Mouse (Mus musculus): ENCODE measurements around the gene Magi2. TPM values are rescaled to one million over a fixed set of nuclear protein-coding genes. Genes with fewer than 3 reads are reported as not detected.
"Not testable (repeated sequence)": the region's sequence is repeated elsewhere in the genome, so short reads cannot be mapped to it uniquely, and the experiment has no call there.

The Magi2 gene
- total RNA-seq (2015) (0.22 and 0.91 TPM in 2 replicates), total RNA-seq (2017) (0.08 and 0.27 TPM in 2 replicates)

DNA sequence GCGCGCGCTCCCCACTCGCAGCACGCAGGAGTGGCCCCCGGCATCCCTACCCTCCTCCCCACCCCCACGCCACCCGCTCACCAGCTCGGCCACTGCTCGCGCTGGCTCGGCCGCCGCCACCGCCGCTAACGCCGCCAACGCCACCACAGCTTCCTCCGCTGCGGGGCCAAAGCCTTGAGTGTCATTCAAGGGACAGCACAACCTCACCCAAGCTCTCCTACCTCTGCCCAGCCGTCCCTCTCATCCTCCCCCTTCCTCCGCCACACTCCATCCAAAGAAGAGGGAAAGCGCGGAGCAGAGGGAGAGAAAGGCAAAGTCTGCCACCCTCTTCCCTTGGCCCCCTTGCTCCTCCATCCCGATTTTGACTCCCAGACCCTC is at the start of gene Magi2:
Gene Magi2, plus strand, starts transcription at position 171 of the 378 bp plus-strand sequence.
- no peak; the same call in 1 of the 2 replicates for ATAC-seq (replicated peaks; ENCODE audit: poor library complexity)

DNA sequence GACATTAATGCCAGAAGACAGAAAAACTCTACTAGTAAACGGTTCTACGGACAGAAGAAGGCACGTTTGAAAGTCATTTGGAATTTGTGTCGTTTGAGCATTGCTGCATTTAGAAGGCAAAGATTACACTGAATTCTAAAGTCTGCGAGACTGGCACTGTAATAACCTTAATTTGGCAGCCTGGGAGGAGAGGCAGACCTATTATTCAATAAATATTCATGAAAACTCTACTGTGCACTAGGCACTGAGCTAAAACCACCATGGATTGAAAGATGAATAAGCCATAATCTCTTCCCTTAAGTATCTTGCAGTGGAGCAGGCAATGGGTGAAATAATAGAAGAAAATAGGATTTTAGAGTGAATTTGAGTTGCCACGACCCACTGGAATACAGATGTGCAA is 48.2 kb upstream of the Magi2 start:
- no peak for ATAC-seq (replicated peaks; ENCODE audit: poor library complexity)

DNA sequence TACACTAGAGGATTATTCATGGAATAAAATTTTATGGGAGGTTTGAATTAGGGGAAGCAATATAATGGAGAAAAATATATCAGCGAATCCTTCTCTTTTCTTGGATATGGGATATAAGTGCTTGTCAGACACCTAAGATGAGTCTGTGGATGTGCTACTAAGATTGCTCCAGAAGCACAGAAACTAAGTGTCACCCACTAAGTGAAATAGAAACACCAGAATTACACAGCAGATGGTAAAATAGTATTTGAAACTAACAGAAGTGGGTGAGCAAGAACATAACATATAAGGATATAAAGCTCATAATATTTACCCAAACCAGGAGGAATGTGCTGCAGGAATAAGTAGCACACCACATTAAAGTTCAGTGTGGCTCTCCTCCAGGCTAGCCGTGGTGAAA is 40.7 kb upstream of the Magi2 start:
- ATAC-seq (replicated peaks; ENCODE audit: poor library complexity) = no peak

DNA sequence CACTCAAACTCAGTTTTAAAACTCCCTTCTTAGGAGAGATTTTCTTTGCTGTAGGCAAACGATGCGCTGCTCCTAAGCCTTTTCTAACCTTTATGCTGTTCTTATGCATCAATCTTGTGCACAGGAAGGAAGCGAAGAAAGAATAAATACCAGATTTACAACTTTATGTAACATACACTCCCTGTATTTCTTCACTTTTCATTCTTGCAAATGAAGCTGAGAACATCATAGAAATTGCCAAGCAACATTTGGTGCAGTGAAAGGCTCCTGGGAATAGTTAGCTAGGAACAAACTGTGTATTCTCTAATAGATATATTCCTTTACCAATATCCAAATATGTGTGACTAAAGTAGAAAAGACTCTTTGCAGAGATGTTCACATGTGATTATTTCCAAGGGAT is 15.2 kb upstream of the Magi2 start:
- ATAC-seq (replicated peaks; ENCODE audit: poor library complexity) = no peak

DNA sequence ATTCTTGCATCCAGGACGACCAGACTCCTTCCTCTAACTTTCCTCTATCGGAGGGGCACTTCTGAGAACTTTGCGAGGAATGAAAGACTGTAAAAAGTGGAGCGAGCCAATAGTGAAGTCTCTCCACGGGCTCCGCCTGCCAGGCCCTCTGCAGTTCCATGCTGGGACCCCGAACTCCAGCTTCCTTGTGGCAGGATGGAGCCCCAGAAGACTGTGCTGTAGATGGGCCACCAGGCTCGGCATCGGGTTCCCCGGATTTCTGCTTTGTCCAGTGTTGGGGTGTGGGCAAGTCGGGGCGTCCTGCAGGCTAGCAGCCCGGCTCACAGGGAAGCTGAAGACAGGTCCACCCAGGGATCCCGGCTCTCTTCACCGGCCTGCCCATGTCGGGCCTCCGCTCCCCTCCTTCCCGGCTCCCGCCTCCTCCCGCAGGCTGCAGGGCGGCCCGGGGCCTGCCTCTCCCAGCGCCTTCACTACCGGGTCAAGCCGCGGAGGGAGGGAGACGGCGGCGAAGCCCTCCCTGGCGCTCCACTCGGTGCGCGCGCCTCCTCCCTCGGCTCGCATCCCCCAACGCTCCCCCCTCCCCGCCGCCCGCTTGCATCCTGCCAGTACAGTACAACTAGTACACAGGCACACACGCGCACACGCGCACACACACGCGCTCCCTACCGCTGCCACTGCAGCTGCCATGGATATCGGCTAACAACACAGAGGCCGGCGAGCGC is 531 bp upstream of the Magi2 start:
- ATAC-seq (replicated peaks; ENCODE audit: poor library complexity) = peak; percentile 55

DNA sequence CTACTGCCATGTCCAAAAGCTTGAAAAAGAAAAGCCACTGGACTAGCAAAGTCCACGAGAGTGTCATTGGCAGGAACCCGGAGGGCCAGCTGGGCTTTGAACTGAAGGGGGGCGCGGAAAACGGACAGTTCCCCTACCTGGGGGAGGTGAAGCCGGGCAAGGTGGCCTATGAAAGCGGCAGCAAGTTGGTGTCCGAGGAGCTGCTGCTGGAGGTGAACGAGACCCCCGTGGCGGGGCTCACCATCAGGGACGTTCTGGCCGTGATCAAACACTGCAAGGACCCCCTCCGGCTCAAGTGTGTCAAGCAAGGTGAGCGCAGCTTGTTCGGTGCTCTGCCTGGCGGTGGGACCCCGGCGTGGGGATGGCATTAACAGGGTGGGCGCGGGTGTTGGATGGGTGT is 445 bp downstream of the Magi2 start:
- ATAC-seq (replicated peaks; ENCODE audit: poor library complexity) = no peak

DNA sequence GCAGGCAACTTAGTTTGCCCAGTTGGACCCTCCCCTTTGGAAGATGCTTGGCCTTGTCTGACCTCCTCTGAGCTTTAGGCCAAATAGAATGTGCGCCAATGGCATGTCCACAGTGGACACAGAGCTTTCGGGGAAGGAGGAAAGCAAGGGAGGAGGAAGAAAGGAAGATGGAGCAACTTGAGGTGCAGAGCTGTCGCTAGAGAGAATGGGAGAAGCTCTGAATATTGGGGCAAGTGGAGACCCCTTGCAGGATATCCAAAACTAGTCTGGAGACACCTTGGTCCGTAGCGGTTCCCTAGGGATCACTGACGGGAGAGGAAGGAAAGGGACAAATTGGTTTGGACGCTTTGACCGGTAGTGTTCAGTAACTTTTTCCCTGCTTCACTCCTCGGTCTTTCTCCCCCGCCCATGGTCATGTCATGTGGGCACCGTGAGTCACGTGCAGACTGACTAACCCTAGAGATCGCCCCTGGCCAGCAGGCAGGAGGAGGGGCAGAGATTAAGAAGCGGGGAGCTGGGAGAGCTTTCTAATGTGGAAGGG is 1.0 kb downstream of the Magi2 start:
- no peak for ATAC-seq (replicated peaks; ENCODE audit: poor library complexity)

DNA sequence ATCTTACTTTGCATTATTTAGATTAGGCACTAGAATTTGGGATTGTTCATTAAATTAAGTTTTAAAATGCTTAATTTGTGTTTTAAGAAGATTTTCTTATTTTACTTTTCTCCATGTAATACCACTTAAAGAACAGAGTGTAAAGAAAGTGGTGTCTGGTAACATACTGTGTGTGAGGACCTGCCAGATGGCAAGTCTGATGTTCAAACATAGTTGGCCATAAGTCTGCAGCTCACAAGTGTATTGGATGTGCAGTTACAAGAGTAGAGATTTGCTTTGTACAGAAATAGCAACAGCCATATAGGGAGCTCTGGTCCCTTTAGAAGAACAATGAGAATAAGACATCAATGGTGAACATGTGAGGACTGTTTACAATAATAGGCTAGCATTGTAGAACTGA is 15.0 kb downstream of the Magi2 start:
- ATAC-seq (replicated peaks; ENCODE audit: poor library complexity) = no peak

DNA sequence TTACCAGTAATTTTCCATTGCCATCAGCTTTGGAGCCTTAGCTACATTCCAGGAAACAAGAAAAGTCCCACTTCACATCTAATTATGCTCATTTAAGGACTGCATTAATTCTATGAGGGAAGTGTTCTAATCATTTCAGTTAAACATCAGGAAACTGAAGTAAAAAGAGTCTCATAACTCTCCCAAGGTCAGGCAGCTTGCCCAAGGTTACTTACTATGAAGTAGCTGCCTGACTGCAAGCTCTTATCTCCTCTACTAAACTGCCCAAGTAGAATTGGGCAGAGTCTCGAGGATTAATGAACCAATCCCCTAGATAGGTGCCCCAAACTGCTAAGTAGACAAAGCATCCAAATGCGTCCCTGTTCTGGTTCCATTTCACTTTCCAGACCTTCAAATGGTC is 19.6 kb downstream of the Magi2 start:
- ATAC-seq (replicated peaks; ENCODE audit: poor library complexity) = no peak

DNA sequence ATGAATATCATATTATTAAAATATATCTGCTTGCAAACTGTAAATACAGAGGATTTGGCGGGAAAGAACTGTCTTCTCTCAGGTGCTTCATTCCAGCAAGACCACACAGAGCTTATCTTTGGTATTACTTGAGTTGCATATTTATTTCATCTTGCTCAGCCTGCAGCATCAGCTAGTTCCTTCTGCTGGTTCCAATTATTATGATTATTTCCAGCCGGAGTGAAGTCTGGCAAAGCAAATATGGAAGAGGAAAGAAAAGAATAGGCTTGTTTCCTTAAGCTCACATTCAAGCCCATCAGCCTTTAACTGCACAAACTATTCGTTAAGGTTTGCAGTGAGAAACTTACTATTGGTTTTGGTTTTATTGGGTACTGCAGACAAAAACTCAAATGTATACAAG is 20.4 kb downstream of the Magi2 start:
- ATAC-seq (replicated peaks; ENCODE audit: poor library complexity) = no peak

DNA sequence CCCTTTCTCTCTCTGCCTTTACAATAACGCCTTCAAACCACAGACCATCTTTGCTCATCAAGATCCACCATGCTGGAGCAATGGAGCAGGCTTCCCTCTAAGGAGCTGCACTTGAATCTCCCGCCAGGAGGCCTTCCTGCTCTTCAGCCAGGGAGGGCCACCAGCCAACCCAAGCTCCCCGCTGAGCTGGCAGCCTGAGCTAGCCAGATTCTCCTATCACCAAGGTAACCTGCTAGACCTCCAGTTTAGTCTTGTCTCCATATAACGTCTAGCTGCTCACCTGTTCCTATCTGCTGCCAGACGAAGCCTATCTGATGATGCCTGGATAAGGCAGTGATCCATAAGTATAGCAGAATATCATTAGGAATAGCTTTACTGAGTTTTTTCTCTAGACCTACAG is 36.0 kb downstream of the Magi2 start:
- ATAC-seq (replicated peaks; ENCODE audit: poor library complexity) = no peak

DNA sequence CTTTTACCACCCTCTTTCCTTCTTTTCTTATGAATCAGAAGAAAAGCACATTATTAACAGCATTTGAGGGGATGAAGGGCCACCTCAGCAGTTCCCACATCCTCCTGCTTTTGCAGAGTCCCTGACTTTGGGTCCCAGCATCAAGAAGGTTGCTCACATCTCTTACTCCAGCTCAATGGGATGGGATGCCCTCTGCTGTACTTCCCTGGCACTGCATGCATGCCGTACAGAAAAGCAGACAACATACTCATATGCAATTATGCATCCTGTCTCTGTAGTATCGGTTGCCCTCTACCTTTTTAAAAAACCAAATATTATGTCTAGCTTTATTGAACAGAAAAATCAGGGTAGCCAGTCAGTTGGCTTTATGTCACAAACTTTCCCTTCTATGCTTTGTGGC is 37.8 kb downstream of the Magi2 start:
- no peak for ATAC-seq (replicated peaks; ENCODE audit: poor library complexity)

DNA sequence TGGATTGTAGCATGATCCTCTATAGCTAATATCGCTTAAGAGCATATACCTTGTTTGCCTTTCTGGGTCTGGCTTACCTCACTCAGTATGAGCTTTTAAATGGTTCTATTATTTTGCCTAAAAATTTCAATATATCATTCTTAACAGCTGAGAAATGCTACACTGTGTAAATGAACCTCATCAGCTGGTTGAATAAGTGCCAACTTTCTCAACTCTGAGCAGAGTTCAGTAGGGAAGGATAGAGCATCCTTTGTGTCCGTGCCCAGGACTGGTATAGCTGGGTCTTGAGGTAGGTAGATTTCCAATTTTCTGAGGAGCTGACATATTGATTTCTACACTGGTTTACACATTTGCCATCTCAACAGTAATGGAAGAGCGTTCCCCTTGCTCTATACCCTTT is 65.7 kb downstream of the Magi2 start:
- no peak for ATAC-seq (replicated peaks; ENCODE audit: poor library complexity)

DNA sequence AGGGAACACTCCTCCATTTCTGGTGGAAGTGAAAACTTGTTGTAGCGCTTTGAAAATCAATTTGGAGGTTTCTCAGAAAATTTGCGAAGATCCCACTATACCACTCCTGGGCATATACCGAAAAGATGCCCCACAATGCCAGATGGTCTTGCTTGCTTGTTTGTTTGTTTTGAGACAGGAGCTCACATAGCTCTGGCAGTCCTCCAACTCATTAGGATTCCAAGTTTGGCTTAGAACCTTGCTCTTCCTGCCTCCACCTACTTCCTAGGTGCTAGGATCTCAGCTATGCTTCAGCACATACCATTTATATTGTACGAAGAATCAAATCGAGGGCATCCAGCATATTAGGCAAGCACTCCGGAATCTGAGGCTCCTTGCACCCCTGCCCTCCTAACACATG is 79.8 kb downstream of the Magi2 start:
- no peak for ATAC-seq (replicated peaks; ENCODE audit: poor library complexity)

DNA sequence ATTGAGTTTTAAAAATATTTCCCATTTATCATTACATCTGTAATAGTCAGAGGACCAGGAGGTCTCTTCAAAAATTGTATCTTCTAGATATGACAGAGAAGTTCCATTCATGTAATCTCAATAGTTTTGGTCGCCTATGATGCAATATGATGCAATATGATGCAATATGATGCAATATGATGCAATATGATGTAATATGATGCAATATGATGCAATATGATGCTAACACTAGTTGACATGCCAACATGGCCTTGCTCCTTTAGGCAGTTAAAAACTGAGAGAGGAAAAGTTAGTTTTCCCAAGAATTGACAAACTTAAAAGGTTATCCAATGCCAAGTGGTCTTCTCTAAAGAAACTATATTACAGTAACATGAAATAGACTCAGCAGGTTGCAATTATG is 83.0 kb downstream of the Magi2 start:
- ATAC-seq (replicated peaks; ENCODE audit: poor library complexity) = peak; percentile 26; the same call in 1 of the 2 replicates

DNA sequence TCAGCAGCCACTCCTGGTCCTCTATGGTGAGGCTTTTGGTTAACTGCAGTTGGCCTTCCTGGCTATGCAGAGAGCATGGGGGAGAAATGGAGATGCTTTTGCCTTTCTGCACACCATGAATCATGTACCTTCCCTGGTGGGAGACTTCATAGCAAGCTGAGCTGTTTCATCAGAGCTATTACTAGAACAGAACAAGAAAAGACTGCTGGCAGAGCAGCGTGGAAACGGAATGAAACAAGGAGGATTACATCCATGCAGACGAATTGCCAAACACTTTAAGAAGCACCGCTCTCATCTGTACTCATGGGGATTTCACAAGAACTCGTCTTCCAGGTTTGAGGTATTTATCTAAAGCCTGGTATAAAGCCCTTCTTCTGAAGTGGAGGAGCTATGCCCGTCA is 95.7 kb downstream of the Magi2 start:
- ATAC-seq (replicated peaks; ENCODE audit: poor library complexity) = no peak

DNA sequence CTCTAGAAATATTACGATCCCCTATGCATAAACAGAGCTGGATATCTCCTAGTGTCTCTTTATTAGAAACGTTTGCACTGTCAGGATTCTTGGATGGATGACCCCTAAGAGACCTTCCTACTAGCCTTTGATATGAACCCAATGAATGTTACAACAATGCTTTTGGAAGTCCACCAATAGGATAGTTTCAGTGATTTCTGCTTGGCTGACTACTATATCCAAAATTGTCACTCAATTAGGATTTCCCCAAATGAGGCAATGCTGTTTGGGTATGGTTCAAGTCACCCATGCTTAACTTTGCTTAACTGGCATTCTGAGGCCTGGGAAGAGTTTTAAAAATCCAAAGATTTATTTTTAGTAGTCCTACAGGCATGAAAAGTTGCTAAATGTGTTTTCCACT is 110.7 kb downstream of the Magi2 start:
- ATAC-seq (replicated peaks; ENCODE audit: poor library complexity) = no peak

DNA sequence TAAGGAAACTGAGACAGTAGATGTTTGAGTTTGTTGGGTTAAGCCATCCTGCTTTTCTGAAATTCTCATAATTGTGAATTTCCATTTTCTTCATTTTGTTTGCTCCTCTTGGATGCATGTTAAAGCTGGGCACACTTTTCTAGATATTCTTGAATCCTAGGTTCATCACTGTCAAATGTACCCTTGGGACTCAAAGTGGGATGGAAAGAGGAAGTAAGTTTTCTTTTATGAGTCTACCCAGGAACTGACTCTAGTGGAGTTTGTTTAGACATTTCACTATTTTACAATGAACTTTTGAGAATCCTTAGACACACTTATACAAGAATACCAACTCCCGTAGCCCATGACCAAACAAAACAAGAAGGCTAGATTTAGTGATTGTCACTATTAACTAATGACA is 141.3 kb downstream of the Magi2 start:
- ATAC-seq (replicated peaks; ENCODE audit: poor library complexity) = no peak

DNA sequence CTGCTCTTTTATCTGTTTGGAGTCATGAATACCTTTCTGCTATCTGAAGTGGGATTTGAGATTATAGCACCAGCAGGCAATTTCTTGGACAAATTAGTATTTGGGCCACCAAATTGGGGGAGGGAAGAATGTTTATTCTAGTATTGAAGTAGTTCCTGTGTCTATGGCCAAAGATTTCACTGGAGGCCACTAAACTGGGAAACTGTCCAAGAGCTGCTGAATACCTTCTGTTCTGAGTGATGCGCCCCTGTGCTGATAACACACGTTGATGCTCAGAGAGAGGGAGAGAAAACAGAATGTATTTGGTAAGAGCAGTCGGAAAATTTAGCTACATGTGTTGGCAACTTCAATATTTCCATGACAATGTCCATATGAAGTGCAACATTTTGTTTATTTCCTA is 169.0 kb downstream of the Magi2 start:
- ATAC-seq (replicated peaks; ENCODE audit: poor library complexity) = no peak

DNA sequence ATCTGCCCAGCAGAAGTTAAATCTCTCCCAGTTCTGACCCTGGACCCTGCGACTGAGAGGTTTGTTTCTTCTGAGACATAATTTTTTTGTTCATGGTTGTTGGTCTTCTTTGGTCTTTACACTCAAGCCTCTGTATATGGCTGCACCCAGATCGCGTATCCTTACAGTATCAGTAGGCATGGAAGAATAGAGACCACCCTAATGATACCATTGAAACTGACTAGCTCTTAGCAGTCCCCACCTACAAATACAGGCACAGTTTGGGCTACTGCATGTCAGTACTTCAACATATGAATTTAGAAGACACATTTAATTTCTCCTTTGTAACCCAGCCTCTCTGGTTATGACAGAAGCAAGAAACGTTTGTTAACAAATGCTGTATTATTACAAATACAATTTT is 173.5 kb downstream of the Magi2 start:
- ATAC-seq (replicated peaks; ENCODE audit: poor library complexity) = no peak

DNA sequence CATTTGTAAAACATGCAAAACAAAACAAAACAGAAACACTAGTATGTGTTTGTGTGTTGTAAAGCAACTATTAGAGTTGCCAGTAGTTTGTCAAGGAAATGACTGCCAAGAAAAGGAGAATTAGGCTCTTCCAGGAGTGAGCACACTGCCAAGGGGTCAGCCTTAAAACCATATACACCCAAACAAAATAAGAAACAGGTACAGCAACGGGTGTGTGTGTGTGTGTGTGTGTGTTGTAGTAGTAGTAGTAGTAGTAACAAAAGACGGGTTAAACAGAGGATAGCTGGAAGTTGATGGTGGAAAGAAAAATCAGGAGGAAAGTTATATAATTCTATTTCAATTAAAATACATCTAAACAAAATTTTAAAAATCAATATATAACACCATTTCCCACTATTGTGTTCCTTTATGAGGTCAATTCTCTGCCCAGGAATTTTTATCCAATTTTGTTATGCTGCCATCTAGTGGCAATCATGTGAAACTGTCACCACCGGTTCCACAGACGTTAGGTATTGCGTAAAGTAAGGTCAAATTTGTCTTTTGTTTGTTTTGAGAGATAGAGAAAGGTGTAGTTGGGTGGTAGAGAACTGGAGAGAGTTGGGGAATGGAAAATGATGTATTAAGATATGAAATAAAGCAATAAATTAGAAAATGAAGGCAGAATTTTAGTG is 174.0 kb downstream of the Magi2 start:
- peak; percentile 84 for ATAC-seq (replicated peaks; ENCODE audit: poor library complexity)

DNA sequence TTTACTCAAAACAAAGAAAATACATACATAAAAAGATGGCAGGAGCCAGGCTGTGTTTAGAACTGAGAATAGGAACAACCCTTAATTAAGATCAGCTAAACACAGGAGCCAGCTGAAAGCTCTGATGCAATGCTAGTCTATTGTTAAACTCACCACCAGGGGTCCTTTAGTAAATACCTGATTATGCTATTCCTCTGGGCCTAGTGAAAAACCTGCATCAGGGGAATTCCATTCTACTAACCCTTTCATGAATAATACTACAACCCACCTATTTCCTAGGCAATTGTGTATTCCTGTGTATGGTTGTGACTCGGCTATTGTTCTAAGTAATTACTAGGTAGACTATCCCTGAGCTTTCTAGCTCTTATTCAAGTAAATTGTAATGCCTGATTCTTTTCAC is 177.4 kb downstream of the Magi2 start:
- not testable (repeated sequence) for ATAC-seq (replicated peaks; ENCODE audit: poor library complexity)

DNA sequence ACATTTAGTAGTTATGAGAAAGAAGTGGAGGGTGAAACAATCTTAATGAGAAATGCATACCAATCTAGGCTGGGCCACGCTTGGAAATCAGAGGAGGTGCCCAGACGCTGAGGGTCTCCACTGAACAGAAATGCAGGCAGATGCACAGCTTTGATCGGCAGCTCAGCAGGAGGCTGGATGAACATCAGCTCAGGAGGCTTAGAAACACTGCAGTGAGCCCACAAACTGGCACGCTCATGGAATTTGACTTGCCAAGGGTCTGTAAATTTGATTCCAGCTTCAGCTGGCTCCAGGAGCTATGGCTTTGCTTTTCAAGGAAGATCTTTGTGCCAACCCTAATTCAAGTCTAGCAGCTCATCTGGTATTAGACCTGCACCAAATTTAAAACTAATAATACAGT is 187.7 kb downstream of the Magi2 start:
- no peak for ATAC-seq (replicated peaks; ENCODE audit: poor library complexity)

Measured in megakaryocyte progenitor cell, adult 5-6 weeks (primary cell).